Mouse (Mus musculus) testis, adult 10 weeks (tissue): ENCODE results near the gene Gpx8. TPM values are rescaled to one million over a fixed set of nuclear protein-coding genes. Genes with fewer than 3 reads are reported as not detected.

ENCODE experiments used
- polyA plus RNA-seq: library from polyadenylated mRNA; stranded (reverse); fragments of 350-450 nt; fragmentation: Illumina TruSeq; extraction: RNeasy Lipid Tissue Mini Kit (QIAGEN cat#74804); gene quantifications from one replicate; pipeline ENCODE4 v1.2.3, GENCODE M21; 2014; ENCODE audit warnings: low read depth, low replicate concordance

The Gpx8 gene
- 13.1 TPM for polyA plus RNA-seq

GRCm38 (mm10) chr13:113046211-113046883 is at the start of gene Gpx8:
TSS of gene Gpx8 (minus strand) at chr13:113046410.

GRCm38 (mm10) chr13:113034950-113035421 is 11.2 kb downstream of the Gpx8 start, which contains the start of gene Cdc20b:
TSS of gene Cdc20b (plus strand) at chr13:113035111.

GRCm38 (mm10) chr13:112993531-112994152 is 52.6 kb downstream of the Gpx8 start, which contains the start of gene Mcidas:
TSS of gene Mcidas (plus strand) at chr13:112993845.

Other genes starting within 250 kb of the Gpx8 start
- gene Plpp1, start 245.6 kb downstream of the Gpx8 start, polyA plus RNA-seq: 152 TPM
- 190 TPM for gene Mtrex, start 119.0 kb downstream of the Gpx8 start, polyA plus RNA-seq
- gene Dhx29, start 119.0 kb downstream of the Gpx8 start, polyA plus RNA-seq: 47.2 TPM
- 0.99 TPM for gene Ccno, start 58.6 kb downstream of the Gpx8 start, polyA plus RNA-seq
- gene Mcidas, start 52.6 kb downstream of the Gpx8 start, polyA plus RNA-seq: 0.11 TPM
- gene Cdc20b, start 11.3 kb downstream of the Gpx8 start, polyA plus RNA-seq: 1.1 TPM
- gene Gzma, start 54.6 kb upstream of the Gpx8 start, polyA plus RNA-seq: 0.95 TPM
- 0.22 TPM for gene Esm1, start 163.2 kb upstream of the Gpx8 start, polyA plus RNA-seq
- 0.49 TPM for gene Gzmk, start 179.5 kb upstream of the Gpx8 start, polyA plus RNA-seq
- 0.29 TPM for gene BC067074, start 246.7 kb upstream of the Gpx8 start, polyA plus RNA-seq